Mouse (Mus musculus) heart, postnatal 0 days (tissue): ENCODE data around the gene A830031A19Rik.

Experiments used
- CTCF ChIP-seq: IDR thresholded peaks from 2 replicates; pipeline ENCODE4 v1.5.1; 2016; ENCODE audit warnings: antibody characterized with exemption, control low read depth, low read depth
- EP300 ChIP-seq: IDR thresholded peaks from 2 replicates; pipeline ENCODE4 v1.6.1; 2016; ENCODE audit warnings: antibody characterized with exemption, low read depth

GRCm38 (mm10) chr11:24090443-24090842, 15.6 kb upstream of the A830031A19Rik start:
- TF ChIP-seq CTCF: no peak
- TF ChIP-seq EP300: no peak
